Mouse (Mus musculus): Measurements from ENCODE around the gene Slc25a13.

- TF ChIP-seq ZMIZ1 (IDR thresholded peaks at IDR 0.05; ENCODE audit: low read depth, low read length), result no peak
- no peak for TF ChIP-seq POLR2A (IDR thresholded peaks at IDR 0.05; ENCODE audit: low read depth, low read length)
- TF ChIP-seq TBP (conservative IDR thresholded peaks at IDR 0.05; ENCODE audit: low read depth, low read length), result no peak
- TF ChIP-seq CTCF (conservative IDR thresholded peaks at IDR 0.05 in 1 of 2, IDR thresholded peaks at IDR 0.05 in 1 of 2; ENCODE audit: low read depth in 2 of 2, low read length in 2 of 2), result no peak
- no peak for TF ChIP-seq RAD21 (IDR thresholded peaks at IDR 0.05; ENCODE audit: low read depth, low read length)
- no peak for TF ChIP-seq KAT2A (IDR thresholded peaks at IDR 0.05; ENCODE audit: insufficient replicate concordance, low read length)
- TF ChIP-seq USF2 (conservative IDR thresholded peaks at IDR 0.05; ENCODE audit: low read depth, low read length), result no peak
- TF ChIP-seq NELFE (IDR thresholded peaks at IDR 0.05; ENCODE audit: low read depth, low read length), result no peak
- no peak for TF ChIP-seq NRF1 (IDR thresholded peaks at IDR 0.05; ENCODE audit: low read depth, low read length)
- TF ChIP-seq TCF12 (IDR thresholded peaks at IDR 0.05; ENCODE audit: low read depth, low read length), result no peak
Measured at GRCm38 (mm10) chr6:6011364-6011763, 205.6 kb downstream of the Slc25a13 start.
